ENCODE assay signal across 13 mouse cellular contexts in genomic region chr15:87097206-87097605, GRCm38 (mm10).
"Had no signal": no experiment of that assay in that cellular context is flagged by ENCODE, and none has a peak within 500 bp of the region (broad histone marks: within the 10 kb centered on the region; RNA-seq: fewer than 3 reads in every experiment).

No protein-coding gene starts in this region.

- DNase-seq: gastrocnemius, postnatal 14 days; gastrocnemius, postnatal 36 days; heart, adult 2 months; heart, postnatal 14 days; heart, postnatal 36 days; kidney, adult 11 months; kidney, adult 2 months; kidney, adult 9 months; kidney, postnatal 14 days; kidney, postnatal 36 days; layer of hippocampus, adult 9-11 months; layer of hippocampus, postnatal 36 days; left cerebral cortex, postnatal 4 days had no signal
